Mouse (Mus musculus) testis, adult 2 months (tissue): ENCODE data around the gene Mrln. TPM values are rescaled to one million over a fixed set of nuclear protein-coding genes. Genes with fewer than 3 reads are reported as not detected.
"Not testable (repeated sequence)": the region's sequence is repeated elsewhere in the genome, so short reads cannot be mapped to it uniquely, and the experiment has no call there.

Experiments
- H3K27ac ChIP-seq: fragments of 200-500 bp; 2 replicates; pipeline ENCODE4 v1.5.1; 2012; ENCODE audit warnings: low read depth, low read length; ENCODE audit not compliant: control insufficient read depth, insufficient read depth
- H3K27me3 ChIP-seq: fragments of 200-500 bp; 2 replicates; pipeline ENCODE4 v1.6.1; 2012; ENCODE audit warnings: mild to moderate bottlenecking, low read length, moderate library complexity; ENCODE audit not compliant: control insufficient read depth, insufficient read depth
- H3K36me3 ChIP-seq: fragments of 200-500 bp; 2 replicates; pipeline ENCODE4 v1.6.1; 2012; ENCODE audit warnings: mild to moderate bottlenecking, low read length; ENCODE audit not compliant: control insufficient read depth, insufficient read depth
- H3K4me1 ChIP-seq: fragments of 200-500 bp; 2 replicates; pipeline ENCODE4 v1.6.1; 2012; ENCODE audit warnings: low read length; ENCODE audit not compliant: control insufficient read depth, insufficient read depth
- H3K4me3 ChIP-seq: fragments of 200-500 bp; 2 replicates; pipeline ENCODE4 v1.5.1; 2012; ENCODE audit warnings: low read depth, mild to moderate bottlenecking, low read length, moderate library complexity, mixed read lengths; ENCODE audit not compliant: control insufficient read depth
- CTCF ChIP-seq: fragments of 200-500 bp; IDR thresholded peaks from 2 replicates; pipeline ENCODE4 v1.5.1; 2012; ENCODE audit warnings: low read depth, mild to moderate bottlenecking, inconsistent platforms, low read length, moderate library complexity; ENCODE audit not compliant: control insufficient read depth, insufficient read depth, insufficient replicate concordance
- POLR2A ChIP-seq: fragments of 200-500 bp; IDR thresholded peaks from 2 replicates; pipeline ENCODE4 v1.6.1; 2012; ENCODE audit warnings: low read depth, mild to moderate bottlenecking, inconsistent platforms, low read length, moderate library complexity; ENCODE audit not compliant: control insufficient read depth
- polyA plus RNA-seq: library from polyadenylated mRNA; depleted of rRNA; stranded (reverse); fragments of >200 nt; gene quantifications from 2 replicates; pipeline ENCODE4 v1.2.3, GENCODE M21; 2012

The Mrln gene
- polyA plus RNA-seq, 1 experiment: 1.6 TPM

DNA sequence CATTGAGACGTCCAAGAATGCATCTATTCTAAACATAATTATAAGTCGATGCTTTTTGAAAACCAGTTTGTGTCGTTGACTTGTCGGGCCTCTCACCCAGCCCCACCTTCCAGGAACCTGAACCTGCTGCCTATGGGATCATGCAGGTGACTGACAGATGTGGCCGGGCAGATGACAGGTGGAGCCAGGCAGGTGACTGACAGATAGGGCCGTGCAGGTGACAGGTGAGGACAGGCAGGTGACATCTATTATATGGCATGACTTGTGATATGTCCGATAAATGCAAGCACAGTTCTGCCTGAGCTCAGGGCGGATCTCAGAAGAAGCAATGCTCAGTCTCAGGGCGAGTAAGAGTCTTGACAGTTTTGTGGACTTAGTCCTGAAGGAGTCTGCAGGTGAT lies 6.8 kb downstream of the Mrln start:
- no peaks in the 10 kb centered on the region for H3K27me3 ChIP-seq
- H3K36me3 ChIP-seq: no peaks in the 10 kb centered on the region
- TF ChIP-seq CTCF (no peak), POLR2A (no peak)
- no peak overlapping the region for H3K27ac ChIP-seq
- H3K4me3 ChIP-seq: no peak overlapping the region
- H3K4me1 ChIP-seq: peaks cover 3% of the 10 kb centered on the region

- Histone ChIP-seq H3K4me1 (peaks cover 3% of the 10 kb centered on the region), H3K27ac (no peak overlapping the region), H3K4me3 (no peak overlapping the region), H3K36me3 (no peaks in the 10 kb centered on the region), H3K27me3 (no peaks in the 10 kb centered on the region)
- TF ChIP-seq CTCF: no peak
- no peak for TF ChIP-seq POLR2A
These were observed 16.5 kb downstream of the Mrln start for GRCm38 (mm10) chr10:70220971-70221370.

DNA sequence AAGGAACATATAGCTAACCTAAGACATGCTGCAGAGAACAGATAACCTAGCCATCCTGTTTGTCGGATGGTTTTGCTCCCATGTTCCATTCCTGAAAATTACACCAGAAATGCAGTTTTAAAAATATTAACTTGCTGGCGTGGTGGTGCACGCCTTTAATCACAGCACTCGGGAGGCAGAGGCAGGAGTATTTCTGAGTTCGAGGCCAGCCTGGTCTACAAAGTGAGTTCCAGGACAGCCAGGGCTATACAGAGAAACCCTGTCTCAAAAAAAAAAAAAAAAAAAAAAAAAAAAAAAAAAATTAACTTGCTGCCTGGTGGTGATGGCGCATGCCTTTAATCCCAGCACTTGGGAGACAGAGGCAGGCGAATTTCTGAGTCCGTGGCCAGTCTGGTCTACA lies 17.8 kb downstream of the Mrln start:
- H3K27me3 ChIP-seq, H3K36me3 ChIP-seq, H3K4me1 ChIP-seq, H3K27ac ChIP-seq, H3K4me3 ChIP-seq: not testable (repeated sequence)

GRCm38 (mm10) chr10:70224571-70224970 lies 20.1 kb downstream of the Mrln start:
- TF ChIP-seq CTCF (no peak), POLR2A (no peak)
- Histone ChIP-seq H3K4me3 (no peak overlapping the region), H3K4me1 (peaks cover 3% of the 10 kb centered on the region), H3K27me3 (no peaks in the 10 kb centered on the region), H3K36me3 (no peaks in the 10 kb centered on the region), H3K27ac (no peak overlapping the region)

DNA sequence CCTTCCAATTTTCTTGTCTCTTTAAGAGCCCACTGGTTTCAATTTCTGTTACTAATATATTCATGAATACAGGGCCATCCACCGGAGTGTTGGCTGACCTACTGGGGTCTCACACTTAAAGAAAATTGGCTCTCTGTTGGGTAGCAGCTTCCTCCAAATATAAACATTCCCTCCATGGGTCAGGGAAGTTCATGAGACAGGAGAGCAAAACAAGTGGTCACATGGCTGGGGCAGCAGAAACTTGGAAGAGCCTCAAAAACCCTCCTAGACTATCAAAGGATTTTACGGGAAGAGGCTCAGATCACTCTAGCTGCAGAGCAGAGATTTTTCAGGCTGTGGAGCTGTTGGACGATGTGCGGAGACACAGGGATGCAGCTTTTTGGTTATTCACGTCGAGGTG lies 21.3 kb downstream of the Mrln start:
- H3K27ac ChIP-seq: no peak overlapping the region
- H3K4me1 ChIP-seq: peaks cover 3% of the 10 kb centered on the region
- TF ChIP-seq CTCF (no peak), POLR2A (no peak)
- H3K36me3 ChIP-seq: no peaks in the 10 kb centered on the region
- H3K4me3 ChIP-seq: no peak overlapping the region
- H3K27me3 ChIP-seq: no peaks in the 10 kb centered on the region

DNA sequence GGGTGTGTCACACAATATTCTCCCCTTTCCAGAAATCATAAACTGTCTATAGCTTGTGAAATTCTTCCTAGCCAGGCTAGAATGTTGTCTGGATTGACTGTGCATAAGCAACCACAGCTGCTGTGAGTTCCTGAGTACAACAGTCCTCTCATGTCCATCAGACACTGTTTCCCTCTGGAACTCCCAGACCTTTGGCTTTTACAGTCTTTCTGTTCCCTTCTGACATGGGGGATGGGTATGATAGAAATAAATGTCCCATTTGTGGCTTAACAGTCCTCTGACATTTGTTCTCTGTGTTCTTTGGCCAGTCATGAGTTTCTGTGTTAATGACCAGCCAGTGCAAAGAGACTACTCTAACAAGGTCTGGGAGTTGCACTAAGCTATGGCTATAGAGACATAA lies 22.1 kb downstream of the Mrln start:
- no peak overlapping the region for H3K4me3 ChIP-seq
- no peak for TF ChIP-seq POLR2A
- H3K36me3 ChIP-seq: no peaks in the 10 kb centered on the region
- H3K4me1 ChIP-seq: peaks cover 3% of the 10 kb centered on the region
- no peak overlapping the region for H3K27ac ChIP-seq
- H3K27me3 ChIP-seq: no peaks in the 10 kb centered on the region

GRCm38 (mm10) chr10:70230352-70230751 lies 25.9 kb downstream of the Mrln start:
- H3K4me3 ChIP-seq: no peak overlapping the region
- no peaks in the 10 kb centered on the region for H3K4me1 ChIP-seq
- no peaks in the 10 kb centered on the region for H3K36me3 ChIP-seq
- no peak overlapping the region for H3K27ac ChIP-seq
- TF ChIP-seq CTCF (no peak), POLR2A (no peak)
- H3K27me3 ChIP-seq: no peaks in the 10 kb centered on the region

- no peak for TF ChIP-seq POLR2A
- no peak for TF ChIP-seq CTCF
- H3K27me3 ChIP-seq: no peaks in the 10 kb centered on the region
- no peaks in the 10 kb centered on the region for H3K36me3 ChIP-seq
- H3K4me1 ChIP-seq: 0 out of 2 replicates have a peak, but pooled peaks cover under 1% of the 10 kb centered on the region
- H3K4me3 ChIP-seq: no peak overlapping the region
- no peak overlapping the region for H3K27ac ChIP-seq
These were observed 33.5 kb downstream of the Mrln start for GRCm38 (mm10) chr10:70237936-70238335.
